8 mouse cellular contexts compared by ENCODE assay signal in genomic region chr15:12667760-12668520, GRCm38 (mm10).
A peak's percentile ranks its signal among the peaks of the same experiment; 100 is the strongest.
DNase-seq lines count a peak whose midpoint lies in the region; ATAC-seq and TF ChIP-seq lines count a peak whose summit lies in the region.

No protein-coding gene starts in this region.

- no peaks in the 10 kb centered on the region for H3K9me3 ChIP-seq in limb, embryonic 10.5 days (replicated peaks)
- no peaks in the 10 kb centered on the region for H3K9me3 ChIP-seq in midbrain, postnatal 0 days (ENCODE audit: low read length)

- H3K4me2 ChIP-seq in midbrain, postnatal 0 days (ENCODE audit: low read depth, low read length, poor library complexity, severe bottlenecking) = no peak overlapping the region

- 43% methylated on average over 21 of the region's 21 CpGs for WGBS in kidney, adult 2 months
- 23% methylated on average over 21 of the region's 21 CpGs for WGBS in limb, embryonic 10.5 days
- 50% methylated on average over 21 of the region's 21 CpGs for WGBS in small intestine, adult 2 months
- 53% methylated on average over 21 of the region's 21 CpGs for WGBS in midbrain, postnatal 0 days

- H3K27ac ChIP-seq in kidney, adult 2 months (ENCODE audit: insufficient read depth, low read depth, low read length) = no peak overlapping the region
- H3K27ac ChIP-seq in limb, embryonic 10.5 days = peak overlapping the region; percentile 73
- H3K27ac ChIP-seq in small intestine, adult 2 months (ENCODE audit: insufficient read depth, low read depth, low read length) = no peak overlapping the region
- no peak overlapping the region for H3K27ac ChIP-seq in midbrain, postnatal 0 days (ENCODE audit: low read depth, low read length)

- H3K36me3 ChIP-seq in kidney, adult 2 months (ENCODE audit: control insufficient read depth, insufficient read depth, low read length) = no peaks in the 10 kb centered on the region
- H3K36me3 ChIP-seq in limb, embryonic 10.5 days = no peaks in the 10 kb centered on the region
- H3K36me3 ChIP-seq in small intestine, adult 2 months (ENCODE audit: control insufficient read depth, insufficient read depth, low read length) = no peaks in the 10 kb centered on the region
- no peaks in the 10 kb centered on the region for H3K36me3 ChIP-seq in midbrain, postnatal 0 days (ENCODE audit: insufficient read depth, low read length)

- H3K27me3 ChIP-seq in kidney, adult 2 months (replicated peaks; ENCODE audit: control insufficient read depth, insufficient read depth, low read length) = no peaks in the 10 kb centered on the region
- H3K27me3 ChIP-seq in limb, embryonic 10.5 days (ENCODE audit: low read depth, poor library complexity, severe bottlenecking) = no peaks in the 10 kb centered on the region
- H3K27me3 ChIP-seq in small intestine, adult 2 months (ENCODE audit: control insufficient read depth, insufficient read depth, low read length) = no peaks in the 10 kb centered on the region
- H3K27me3 ChIP-seq in midbrain, postnatal 0 days (ENCODE audit: insufficient read depth, low read length) = no peaks in the 10 kb centered on the region

- TF ChIP-seq CTCF in kidney, adult 2 months (conservative IDR thresholded peaks at IDR 0.05; ENCODE audit: insufficient read depth, insufficient read length, low read depth, low read length) = no peak
- no peak for TF ChIP-seq CTCF in small intestine, adult 2 months (IDR thresholded peaks at IDR 0.05; ENCODE audit: extremely low read depth, insufficient read length, insufficient replicate concordance, low read depth, low read length)
- TF ChIP-seq CTCF in midbrain, postnatal 0 days (IDR thresholded peaks at IDR 0.05) = no peak

- no peak overlapping the region for H3K4me3 ChIP-seq in kidney, adult 2 months (ENCODE audit: insufficient read depth, low read depth, low read length)
- H3K4me3 ChIP-seq in limb, embryonic 10.5 days = peak overlapping the region; percentile 37
- peak overlapping the region; percentile 5; the same call in 1 of the 2 replicates for H3K4me3 ChIP-seq in small intestine, adult 2 months (ENCODE audit: low read depth, low read length)
- H3K4me3 ChIP-seq in midbrain, postnatal 0 days (ENCODE audit: low read depth, low read length) = no peak overlapping the region

- no peak for ATAC-seq in midbrain, postnatal 0 days (ENCODE audit: low FRiP score)

- H3K9ac ChIP-seq in midbrain, postnatal 0 days (replicated peaks; ENCODE audit: low read length, poor library complexity, severe bottlenecking) = no peak overlapping the region

- no peaks in the 10 kb centered on the region for H3K4me1 ChIP-seq in kidney, adult 2 months (ENCODE audit: control insufficient read depth, insufficient read depth, low read length)
- H3K4me1 ChIP-seq in limb, embryonic 10.5 days = peaks cover 28% of the 10 kb centered on the region
- no peaks in the 10 kb centered on the region for H3K4me1 ChIP-seq in small intestine, adult 2 months (ENCODE audit: control insufficient read depth, insufficient read depth, insufficient read length, low read length)
- H3K4me1 ChIP-seq in midbrain, postnatal 0 days (ENCODE audit: insufficient read depth, low read length) = no peaks in the 10 kb centered on the region

- peak; percentile 11 to 26 for DNase-seq in kidney, postnatal 4 days
- DNase-seq in kidney, adult 2 months = no peak
- peak; percentile 3 for DNase-seq in adrenal gland, postnatal 10 days
- peak; percentile 60 for DNase-seq in limb, embryonic 10.5 days (ENCODE audit: low spot score)
- DNase-seq in urinary bladder, postnatal 10 days (ENCODE audit: low spot score) = no peak
- no peak for DNase-seq in midbrain, postnatal 0 days (ENCODE audit: low spot score)
- DNase-seq in kidney, postnatal 25 days = no peak

- TF ChIP-seq POLR2A in kidney, adult 2 months (IDR thresholded peaks at IDR 0.05; ENCODE audit: low read depth, low read length) = no peak
- TF ChIP-seq POLR2A in small intestine, adult 2 months (IDR thresholded peaks at IDR 0.05; ENCODE audit: low read depth, low read length) = no peak

Comparison
In these comparisons a context has a peak if more than half of its experiments do, and no peak if none do; other contexts are left out.
1. DNase-seq: peak in kidney, postnatal 4 days (2 of 2), adrenal gland, postnatal 10 days (single experiment) and limb, embryonic 10.5 days (single experiment); none in kidney, adult 2 months (single experiment), urinary bladder, postnatal 10 days (single experiment), midbrain, postnatal 0 days (single experiment) and kidney, postnatal 25 days (0 of 2).
2. H3K4me3 ChIP-seq: peak in limb, embryonic 10.5 days (single experiment) and small intestine, adult 2 months (single experiment); none in kidney, adult 2 months (single experiment) and midbrain, postnatal 0 days (single experiment).